Mouse (Mus musculus): ENCODE data around the gene Dtnbp1. TPM values are rescaled to one million over a fixed set of nuclear protein-coding genes. Genes with fewer than 3 reads are reported as not detected.

Dtnbp1 gene
- total RNA-seq, 2 experiments from 2014 or later, result 11.9 to 13.5 TPM

- no peak for ATAC-seq (replicated peaks; ENCODE audit: low FRiP score, poor library complexity, severe bottlenecking)
Observed at GRCm38 (mm10) chr13:44954232-44954568, 47.7 kb downstream of the Dtnbp1 start.

- ATAC-seq (replicated peaks; ENCODE audit: low FRiP score, poor library complexity, severe bottlenecking), result no peak
Observed at GRCm38 (mm10) chr13:44953546-44954231, 48.3 kb downstream of the Dtnbp1 start.

- no peak for ATAC-seq (replicated peaks; ENCODE audit: low FRiP score, poor library complexity, severe bottlenecking)
Observed at GRCm38 (mm10) chr13:44952393-44953086, 49.4 kb downstream of the Dtnbp1 start.

DNA sequence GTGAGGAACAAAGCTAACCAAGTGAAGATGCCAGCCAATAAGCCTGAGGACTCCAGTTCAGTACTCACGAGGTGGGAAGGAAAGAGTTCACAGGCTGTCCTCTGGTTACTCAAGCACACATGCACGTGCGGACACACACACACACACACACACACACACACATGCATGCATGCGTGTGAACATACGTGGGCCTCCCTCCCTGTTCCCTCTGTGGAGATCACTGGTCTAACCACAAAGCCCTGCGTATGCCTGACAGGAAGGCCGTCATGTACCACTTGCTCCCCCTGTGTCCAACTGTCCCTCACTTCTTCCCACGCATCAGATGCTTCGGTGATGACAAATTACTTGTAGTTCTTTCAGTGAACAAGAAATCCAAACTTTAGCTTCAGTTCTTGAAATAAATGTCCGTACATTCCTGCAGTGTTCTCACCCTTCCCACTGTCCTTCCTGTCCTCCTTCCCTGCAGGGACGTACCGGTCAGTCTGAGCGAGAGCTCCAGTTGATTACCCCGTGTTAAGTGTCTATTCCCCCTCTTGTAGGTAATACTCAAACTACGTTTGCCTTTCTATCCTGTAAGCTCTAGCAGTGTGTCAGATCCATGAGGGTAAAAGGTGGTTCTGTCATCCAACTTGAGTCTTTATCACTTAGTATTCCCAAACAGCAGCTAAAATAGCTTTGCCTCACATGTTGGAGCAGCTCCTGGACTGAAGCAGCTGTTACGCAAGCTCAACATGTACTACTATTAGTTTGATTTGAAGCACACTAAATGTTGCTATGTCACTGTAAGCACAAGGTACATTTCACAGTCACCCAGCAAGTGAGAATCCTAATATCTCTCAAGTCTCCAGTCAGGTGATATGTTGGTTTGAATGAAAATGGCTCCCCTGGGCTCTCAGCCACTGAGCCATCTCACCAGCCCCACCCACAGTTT, 53.4 kb downstream of the Dtnbp1 start:
- ATAC-seq (replicated peaks; ENCODE audit: low FRiP score, poor library complexity, severe bottlenecking), result no peak

DNA sequence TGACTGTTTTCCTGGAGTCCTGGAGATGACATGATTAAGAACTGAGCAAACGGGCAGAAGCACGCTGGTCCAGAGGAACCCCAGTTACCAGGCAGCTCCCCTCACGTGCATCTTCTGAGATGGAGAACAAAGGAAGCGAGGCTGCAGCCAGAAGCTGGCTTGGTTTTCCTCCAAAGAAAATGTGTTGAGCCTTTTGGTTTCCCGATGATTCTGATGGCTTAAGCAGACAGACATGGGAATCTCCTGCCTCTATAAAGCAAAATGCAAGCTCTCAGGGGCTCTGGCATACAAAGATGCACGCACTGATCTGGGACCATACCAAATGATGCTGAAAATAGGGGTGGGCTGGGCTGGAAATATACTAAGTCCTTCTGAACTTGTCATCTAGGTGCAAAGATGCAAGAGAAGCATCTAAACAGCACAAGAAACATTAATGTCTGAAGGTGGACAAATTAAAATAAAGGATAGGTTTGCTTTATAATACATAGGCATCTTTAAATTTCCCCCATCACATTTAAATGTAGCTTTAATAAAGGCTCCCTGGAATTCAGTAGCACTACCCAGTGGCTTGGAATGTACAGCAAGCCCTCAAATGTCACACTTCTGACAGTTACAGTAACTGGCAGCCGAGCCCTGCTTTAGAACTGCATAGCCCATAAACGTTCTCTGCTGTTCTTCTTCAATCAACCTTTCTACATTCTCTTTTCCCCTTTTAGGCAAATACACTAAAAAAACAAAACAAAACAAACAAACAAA, 54.9 kb downstream of the Dtnbp1 start:
- no peak for ATAC-seq (replicated peaks; ENCODE audit: low FRiP score, poor library complexity, severe bottlenecking)

DNA sequence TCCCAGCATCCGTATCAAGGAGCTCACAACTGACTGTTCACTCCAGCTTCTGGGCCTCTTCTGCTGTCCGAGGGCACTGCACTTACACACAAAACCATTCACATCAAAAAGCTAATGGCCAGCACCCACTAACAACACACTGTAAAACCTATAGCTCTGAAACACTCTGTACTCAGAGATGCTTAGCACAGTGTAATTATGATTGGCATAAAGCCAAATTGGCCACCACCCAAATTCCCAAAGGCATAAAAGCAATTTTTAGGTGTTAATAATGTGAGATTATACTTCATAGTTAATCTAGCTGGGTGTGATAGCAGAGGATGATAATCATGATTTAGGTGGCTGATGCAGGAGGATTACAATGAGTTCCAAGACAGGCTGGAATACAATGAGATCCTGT, 58.3 kb downstream of the Dtnbp1 start:
- ATAC-seq (replicated peaks; ENCODE audit: low FRiP score, poor library complexity, severe bottlenecking), result no peak

GRCm38 (mm10) chr13:44939326-44940035, 62.5 kb downstream of the Dtnbp1 start:
- ATAC-seq (replicated peaks; ENCODE audit: low FRiP score, poor library complexity, severe bottlenecking), result no peak

DNA sequence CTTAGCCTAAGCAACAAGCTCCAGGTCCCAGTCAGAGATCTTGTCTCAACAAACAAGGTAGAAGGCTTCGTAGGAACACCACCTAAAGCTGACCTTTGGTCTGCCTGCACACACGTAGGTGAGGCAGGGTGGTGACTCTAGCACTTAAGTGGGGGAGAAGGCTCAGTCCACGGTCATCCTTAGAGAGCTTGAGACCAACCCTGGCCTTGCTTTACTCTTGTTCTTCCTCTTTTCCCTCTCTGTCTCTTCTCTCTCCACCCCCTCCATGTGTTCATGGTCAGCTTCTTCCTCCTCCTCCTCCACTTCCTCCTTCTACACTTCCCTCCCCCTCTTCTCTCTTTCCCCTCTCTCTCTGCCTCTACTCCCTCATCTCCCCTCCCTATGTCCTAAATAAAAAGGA, 64.3 kb downstream of the Dtnbp1 start:
- no peak for ATAC-seq (replicated peaks; ENCODE audit: low FRiP score, poor library complexity, severe bottlenecking)

DNA sequence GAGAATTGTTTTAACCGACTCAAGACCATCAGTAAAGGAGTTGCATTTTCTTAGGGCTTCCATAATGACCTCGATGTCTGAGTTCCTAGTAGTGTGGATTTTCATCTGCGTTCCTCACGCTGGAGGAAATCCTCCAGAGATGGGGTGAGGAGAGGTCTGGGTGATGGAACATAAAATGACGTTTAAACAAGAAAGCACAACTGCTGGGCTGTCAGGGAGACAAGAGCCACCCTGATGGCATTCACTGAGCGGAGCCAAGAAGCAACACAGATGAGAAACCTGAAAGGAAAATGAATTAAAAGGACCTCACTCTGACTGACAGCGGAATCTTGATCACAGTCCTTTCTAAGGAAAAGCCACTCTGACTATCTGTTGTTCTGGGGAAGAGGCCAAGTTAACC, 68.4 kb downstream of the Dtnbp1 start:
- no peak for ATAC-seq (replicated peaks; ENCODE audit: low FRiP score, poor library complexity, severe bottlenecking)

DNA sequence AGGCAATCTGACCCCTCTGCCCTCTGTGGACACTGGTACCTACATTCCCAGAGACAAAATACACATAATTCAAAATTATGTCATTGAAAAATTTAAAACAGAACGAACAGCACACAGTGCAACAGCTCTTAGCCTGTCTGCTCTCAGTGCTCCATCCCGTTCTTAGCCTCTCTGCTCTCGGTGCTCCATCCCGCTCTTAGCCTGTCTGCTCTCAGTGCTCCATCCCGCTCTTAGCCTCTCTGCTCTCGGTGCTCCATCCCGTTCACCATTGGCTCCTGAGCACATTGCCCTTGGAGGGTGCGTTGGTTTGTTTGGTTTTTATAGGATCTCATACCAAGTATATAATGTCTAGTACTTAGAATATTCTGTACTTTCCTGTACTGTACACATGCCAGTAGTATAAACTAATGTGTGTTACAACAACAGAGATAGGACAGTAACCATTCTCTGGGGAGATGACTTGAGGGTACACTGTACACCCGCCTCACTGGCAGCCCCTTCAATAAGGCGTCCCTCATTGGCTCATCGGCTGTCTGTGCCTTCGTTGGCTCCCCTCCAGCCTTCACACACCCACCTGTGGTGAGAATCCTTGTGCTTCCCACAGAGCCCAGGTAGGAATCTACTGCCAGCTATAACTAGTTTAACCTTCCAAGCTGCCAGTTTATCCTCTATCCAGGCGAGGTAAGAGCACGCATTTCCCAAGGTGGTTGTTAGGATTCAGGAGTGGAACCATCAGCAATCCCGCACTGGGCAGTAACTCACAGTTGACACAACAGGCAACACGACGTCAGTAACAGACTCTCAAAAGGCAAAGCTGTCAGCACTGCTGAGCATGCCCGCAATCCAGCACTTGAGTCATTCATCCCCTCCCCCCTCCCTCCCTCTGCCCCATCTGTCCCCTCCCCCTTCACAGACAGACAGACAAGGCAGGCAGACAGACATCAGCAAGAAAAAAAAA, 69.4 kb downstream of the Dtnbp1 start:
- ATAC-seq (replicated peaks; ENCODE audit: low FRiP score, poor library complexity, severe bottlenecking), result no peak

DNA sequence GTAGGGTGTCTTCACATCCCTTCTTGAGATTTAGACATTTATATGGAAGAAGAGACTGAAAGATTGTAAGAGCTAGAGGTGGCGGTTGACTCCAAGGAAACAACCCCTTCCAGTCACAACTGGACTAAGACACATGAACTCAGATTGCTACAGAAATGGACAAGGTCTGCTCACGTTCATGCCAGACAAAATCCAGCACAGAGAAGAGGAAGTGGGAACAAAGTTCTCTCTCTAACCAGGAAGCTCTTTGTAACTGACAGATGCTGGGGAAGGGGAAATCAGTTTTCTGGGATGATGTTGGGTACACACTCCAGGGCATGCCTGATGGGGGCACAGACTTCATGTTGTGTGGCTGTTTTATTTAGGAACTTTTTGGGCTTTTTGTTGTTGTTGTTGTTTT, 75.6 kb downstream of the Dtnbp1 start:
- no peak for ATAC-seq (replicated peaks; ENCODE audit: low FRiP score, poor library complexity, severe bottlenecking)

DNA sequence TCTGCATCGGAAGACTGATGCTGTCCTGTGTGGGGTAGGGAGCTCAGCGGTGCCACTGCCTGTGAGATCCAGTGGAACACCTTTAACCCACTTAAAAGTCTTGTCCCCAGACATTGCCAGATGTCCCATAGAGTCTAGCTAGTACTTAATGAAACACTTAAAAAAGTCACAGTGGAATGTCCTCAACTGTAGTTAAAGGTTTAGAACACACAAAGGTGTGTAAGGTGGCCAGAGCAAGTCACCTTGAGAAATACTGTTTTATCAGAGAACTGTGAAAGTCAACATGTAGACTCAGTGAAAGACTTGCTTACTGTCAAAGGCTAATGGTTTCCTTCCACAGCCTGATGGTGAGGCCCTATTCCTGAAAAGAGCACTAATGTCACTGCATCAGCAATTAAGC, 76.8 kb downstream of the Dtnbp1 start:
- ATAC-seq (replicated peaks; ENCODE audit: low FRiP score, poor library complexity, severe bottlenecking), result no peak

- no peak for ATAC-seq (replicated peaks; ENCODE audit: low FRiP score, poor library complexity, severe bottlenecking)
Observed at GRCm38 (mm10) chr13:44924042-44924441, 77.9 kb downstream of the Dtnbp1 start.

- no peak for ATAC-seq (replicated peaks; ENCODE audit: low FRiP score, poor library complexity, severe bottlenecking)
Observed at GRCm38 (mm10) chr13:44921721-44922120, 80.2 kb downstream of the Dtnbp1 start.

- no peak for ATAC-seq (replicated peaks; ENCODE audit: low FRiP score, poor library complexity, severe bottlenecking)
Observed at GRCm38 (mm10) chr13:44921095-44921494, 80.9 kb downstream of the Dtnbp1 start.

DNA sequence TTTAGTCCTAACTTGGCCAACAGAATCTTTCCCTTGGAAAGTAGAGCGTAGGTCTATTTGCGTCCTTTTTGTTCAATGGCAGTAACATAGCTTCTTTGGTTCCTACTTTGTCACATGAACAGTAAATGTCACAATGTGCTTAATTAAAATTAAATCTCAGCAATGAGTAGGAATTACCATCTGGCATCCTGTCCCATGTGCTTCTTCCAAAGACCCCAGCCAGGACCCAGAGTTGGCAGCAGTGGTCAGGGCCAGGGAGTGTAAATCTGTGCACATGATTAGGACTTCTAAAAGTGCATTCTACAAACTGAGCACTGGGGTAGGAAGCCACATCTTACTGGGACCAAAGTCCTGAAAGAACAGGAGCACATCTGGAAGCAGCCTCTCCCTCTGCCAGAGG, 83.7 kb downstream of the Dtnbp1 start:
- ATAC-seq (replicated peaks; ENCODE audit: low FRiP score, poor library complexity, severe bottlenecking), result no peak

GRCm38 (mm10) chr13:44917202-44917601, 84.7 kb downstream of the Dtnbp1 start:
- no peak for ATAC-seq (replicated peaks; ENCODE audit: low FRiP score, poor library complexity, severe bottlenecking)

GRCm38 (mm10) chr13:44915945-44916344, 86.0 kb downstream of the Dtnbp1 start:
- 0 out of 2 replicates have a peak, but pooled peaks have one; percentile 45 for ATAC-seq (replicated peaks; ENCODE audit: low FRiP score, poor library complexity, severe bottlenecking)

Data from erythroblast, adult 5-6 weeks (primary cell).